9 mouse cellular contexts compared by ENCODE assay signal in the genomic region with DNA sequence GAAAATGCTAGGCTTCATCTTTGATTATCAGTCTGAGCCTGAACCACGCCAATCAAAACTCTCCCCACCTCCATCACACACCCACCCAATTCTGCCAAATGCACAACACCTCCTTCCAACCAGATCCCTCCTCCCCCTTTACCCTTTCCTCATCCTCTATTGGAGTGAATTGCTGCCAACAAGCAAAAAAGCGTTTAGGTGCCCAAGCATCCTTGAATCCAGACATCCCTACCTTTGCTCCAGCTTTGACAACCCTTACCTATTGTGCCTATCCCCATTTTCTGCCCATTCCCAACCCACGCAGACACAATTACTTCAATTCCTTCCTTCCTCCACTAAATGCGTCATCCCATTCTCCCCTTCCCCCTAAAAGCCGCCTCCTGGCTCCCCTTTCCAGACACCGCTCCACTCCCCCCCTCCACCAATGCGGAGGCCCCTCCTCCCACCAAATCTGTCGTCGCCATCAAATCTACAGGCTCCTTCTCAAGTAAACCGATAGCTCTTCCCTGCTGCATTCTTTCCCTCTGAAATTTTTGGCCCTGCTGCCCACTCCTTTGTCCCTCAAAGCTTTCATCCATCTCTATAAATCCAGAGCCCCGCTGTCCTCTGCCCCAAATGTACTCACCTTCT. TPM values are rescaled to one million over a fixed set of nuclear protein-coding genes. Genes with fewer than 3 reads are reported as not detected.
A peak's percentile ranks its signal among the peaks of the same experiment; 100 is the strongest.
DNase-seq lines count a peak whose midpoint lies in the region; ATAC-seq and TF ChIP-seq lines count a peak whose summit lies in the region.
"Had no signal": no experiment of that assay in that cellular context is flagged by ENCODE, and none has a peak within 500 bp of the region (broad histone marks: within the 10 kb centered on the region; RNA-seq: fewer than 3 reads in every experiment).

No protein-coding gene starts in this region.

- H3K27ac ChIP-seq in cerebellum, adult 2 months (ENCODE audit: insufficient read depth, low read length) = peak overlapping the region; percentile 53
- H3K27ac ChIP-seq in forebrain, embryonic 10.5 days = peak overlapping the region; percentile 96
- H3K27ac ChIP-seq in hindbrain, postnatal 0 days = peak overlapping the region; percentile 97
- H3K27ac ChIP-seq in liver, embryonic 13.5 days = peak overlapping the region; percentile 83
- peak overlapping the region; percentile 89 for H3K27ac ChIP-seq in neural tube, embryonic 15.5 days (replicated peaks)

- no peak for TF ChIP-seq CTCF in cerebellum, adult 2 months (IDR thresholded peaks at IDR 0.05; ENCODE audit: borderline replicate concordance, insufficient read depth, low read depth, low read length)
- no peak for TF ChIP-seq CTCF in G1E (IDR thresholded peaks at IDR 0.05; ENCODE audit: low read depth, low read length)
- no peak for TF ChIP-seq CTCF in hindbrain, postnatal 0 days (IDR thresholded peaks at IDR 0.05; ENCODE audit: low read depth)

- peak overlapping the region; percentile 74 for H3K4me2 ChIP-seq in hindbrain, postnatal 0 days (ENCODE audit: low read depth, low read length)
- peak overlapping the region; percentile 97 for H3K4me2 ChIP-seq in liver, embryonic 13.5 days
- H3K4me2 ChIP-seq in neural tube, embryonic 15.5 days = peak overlapping the region; percentile 69

- WGBS in cerebellum, adult 2 months = 2% methylated on average over 11 of the region's 11 CpGs
- WGBS in forebrain, embryonic 10.5 days = 6% methylated on average over 11 of the region's 11 CpGs
- 2% methylated on average over 11 of the region's 11 CpGs for WGBS in hindbrain, postnatal 0 days
- WGBS in liver, embryonic 13.5 days (ENCODE audit: insufficient replicate concordance) = 8% methylated on average over 11 of the region's 11 CpGs
- 2% methylated on average over 11 of the region's 11 CpGs for WGBS in neural tube, embryonic 15.5 days

- ATAC-seq in G1E (ENCODE audit: extremely low read depth, insufficient number of reproducible peaks, low FRiP score, poor library complexity, severe bottlenecking) = no peak
- peak; percentile 37 for ATAC-seq in hindbrain, postnatal 0 days
- ATAC-seq in liver, embryonic 13.5 days (ENCODE audit: low read depth) = no peak
- peak; percentile 22; the same call in 1 of the 2 replicates for ATAC-seq in neural tube, embryonic 15.5 days (ENCODE audit: low FRiP score)

- DNase-seq in cerebellum, adult 2 months = peak; percentile 43 to 55
- no peak for DNase-seq in cerebellum, adult 8-10 months
- DNase-seq in G1E (ENCODE audit: low spot score) = peak; percentile 55
- peak; percentile 45 for DNase-seq in forebrain, embryonic 10.5 days (ENCODE audit: extremely low spot score, low spot score)
- peak; percentile 74 for DNase-seq in hindbrain, postnatal 0 days (ENCODE audit: low spot score)
- DNase-seq in liver, embryonic 13.5 days = no peak
- DNase-seq in urinary bladder, postnatal 4 days (ENCODE audit: low spot score in 2 of 2) = no peak

- peaks cover 16% of the 10 kb centered on the region for H3K4me1 ChIP-seq in cerebellum, adult 2 months (ENCODE audit: control insufficient read depth, insufficient read depth, low read length)
- H3K4me1 ChIP-seq in G1E (ENCODE audit: insufficient read depth, low read depth, low read length) = peaks cover 49% of the 10 kb centered on the region
- peaks cover 47% of the 10 kb centered on the region for H3K4me1 ChIP-seq in forebrain, embryonic 10.5 days
- H3K4me1 ChIP-seq in hindbrain, postnatal 0 days (ENCODE audit: insufficient read depth, low read length) = peaks cover 23% of the 10 kb centered on the region
- peaks cover 55% of the 10 kb centered on the region for H3K4me1 ChIP-seq in liver, embryonic 13.5 days (replicated peaks)
- H3K4me1 ChIP-seq in neural tube, embryonic 15.5 days = peaks cover 44% of the 10 kb centered on the region

- H3K4me3 ChIP-seq in cerebellum, adult 2 months (replicated peaks; ENCODE audit: insufficient read depth, low read depth, low read length) = peak overlapping the region; percentile 91
- peak overlapping the region; percentile 92 for H3K4me3 ChIP-seq in G1E (ENCODE audit: low read depth, low read length)
- peak overlapping the region; percentile 96 for H3K4me3 ChIP-seq in forebrain, embryonic 10.5 days
- H3K4me3 ChIP-seq in hindbrain, postnatal 0 days (ENCODE audit: low read length) = peak overlapping the region; percentile 85
- H3K4me3 ChIP-seq in liver, embryonic 13.5 days (replicated peaks) = peak overlapping the region; percentile 94
- H3K4me3 ChIP-seq in neural tube, embryonic 15.5 days (replicated peaks) = peak overlapping the region; percentile 89

- peaks cover 43% of the 10 kb centered on the region for H3K36me3 ChIP-seq in G1E (replicated peaks)
- peaks cover 39% of the 10 kb centered on the region for H3K36me3 ChIP-seq in forebrain, embryonic 10.5 days (replicated peaks)
- H3K36me3 ChIP-seq in hindbrain, postnatal 0 days (ENCODE audit: insufficient read depth, low read length) = no peaks in the 10 kb centered on the region; the same call in 1 of the 2 replicates
- H3K36me3 ChIP-seq in liver, embryonic 13.5 days = peaks cover 18% of the 10 kb centered on the region
- H3K36me3 ChIP-seq in neural tube, embryonic 15.5 days = peaks cover 20% of the 10 kb centered on the region

- TF ChIP-seq POLR2A in cerebellum, adult 2 months (IDR thresholded peaks at IDR 0.05; ENCODE audit: borderline replicate concordance, insufficient read depth, low read length) = no peak

- H3K9me3 ChIP-seq in G1E (replicated peaks) = no peaks in the 10 kb centered on the region
- H3K9me3 ChIP-seq in forebrain, embryonic 10.5 days = no peaks in the 10 kb centered on the region
- H3K9me3 ChIP-seq in hindbrain, postnatal 0 days (ENCODE audit: low read length) = no peaks in the 10 kb centered on the region
- no peaks in the 10 kb centered on the region for H3K9me3 ChIP-seq in liver, embryonic 13.5 days (replicated peaks)
- H3K9me3 ChIP-seq in neural tube, embryonic 15.5 days (replicated peaks) = no peaks in the 10 kb centered on the region

- H3K9ac ChIP-seq in hindbrain, postnatal 0 days (replicated peaks; ENCODE audit: low read length) = peak overlapping the region; percentile 95
- H3K9ac ChIP-seq in liver, embryonic 13.5 days = peak overlapping the region; percentile 95
- peak overlapping the region; percentile 90 for H3K9ac ChIP-seq in neural tube, embryonic 15.5 days (replicated peaks)

- H3K27me3 ChIP-seq in cerebellum, adult 2 months (ENCODE audit: control insufficient read depth, insufficient read depth, low read length) = no peaks in the 10 kb centered on the region
- peaks cover 2% of the 10 kb centered on the region; the same call in 1 of the 2 replicates for H3K27me3 ChIP-seq in G1E (ENCODE audit: insufficient read depth, low read length)
- H3K27me3 ChIP-seq in forebrain, embryonic 10.5 days (ENCODE audit: poor library complexity, severe bottlenecking) = no peaks in the 10 kb centered on the region
- H3K27me3 ChIP-seq in hindbrain, postnatal 0 days (ENCODE audit: insufficient read depth, low read length) = no peaks in the 10 kb centered on the region
- H3K27me3 ChIP-seq in liver, embryonic 13.5 days = no peaks in the 10 kb centered on the region
- H3K27me3 ChIP-seq in neural tube, embryonic 15.5 days (replicated peaks) = no peaks in the 10 kb centered on the region
- H3K27me3 ChIP-seq: Patski had no signal

RNA-seq across cellular contexts. Expression of gene Mtch1, which starts 1.1 kb away (rescaled TPM):
- 447 and 479 TPM in 2 replicates for polyA plus RNA-seq in cerebellum, adult 2 months (2012; rRNA removed)
- total RNA-seq in G1E (2014; fragmentation: Nextera tagmentation) = 82.9 and 101 TPM in 2 replicates
- total RNA-seq in G1E (2017) = 78.7 and 86.7 TPM in 2 replicates
- 175 and 181 TPM in 2 replicates for polyA plus RNA-seq in G1E (2012)
- 255 and 270 TPM in 2 replicates for polyA plus RNA-seq in forebrain, embryonic 10.5 days (2016; fragmentation: Nextera tagmentation; extraction: Ambion mirVana)
- 622 and 633 TPM in 2 replicates for total RNA-seq in hindbrain, postnatal 0 days (2014; rRNA removed)
- polyA plus RNA-seq in hindbrain, postnatal 0 days (2015; fragmentation: Nextera tagmentation; extraction: Ambion mirVana) = 464 and 500 TPM in 2 replicates
- 55.2 and 64.0 TPM in 2 replicates for polyA plus RNA-seq in liver, embryonic 13.5 days (2015; fragmentation: Nextera tagmentation; extraction: Ambion mirVana)
- polyA plus RNA-seq in neural tube, embryonic 15.5 days (2015; fragmentation: Nextera tagmentation; extraction: Ambion mirVana) = 453 and 482 TPM in 2 replicates

RNA-seq across cellular contexts. Expression of gene Fgd2, which starts 14.1 kb away (rescaled TPM):
- polyA plus RNA-seq in cerebellum, adult 2 months (2012; rRNA removed) = 5.5 and 5.9 TPM in 2 replicates
- total RNA-seq in G1E (2014; fragmentation: Nextera tagmentation) (not detected in 2 replicates), G1E (2017) (0.41 and 0.60 TPM in 2 replicates)
- polyA plus RNA-seq in G1E (2012) = 0.08 and 0.22 TPM in 2 replicates
- 5.4 and 6.3 TPM in 2 replicates for polyA plus RNA-seq in forebrain, embryonic 10.5 days (2016; fragmentation: Nextera tagmentation; extraction: Ambion mirVana)
- 14.7 and 19.1 TPM in 2 replicates for total RNA-seq in hindbrain, postnatal 0 days (2014; rRNA removed)
- polyA plus RNA-seq in hindbrain, postnatal 0 days (2015; fragmentation: Nextera tagmentation; extraction: Ambion mirVana) = 10.3 and 10.9 TPM in 2 replicates
- polyA plus RNA-seq in liver, embryonic 13.5 days (2015; fragmentation: Nextera tagmentation; extraction: Ambion mirVana) = 4.5 and 5.0 TPM in 2 replicates
- 3.7 and 9.8 TPM in 2 replicates for polyA plus RNA-seq in neural tube, embryonic 15.5 days (2015; fragmentation: Nextera tagmentation; extraction: Ambion mirVana)

RNA-seq across cellular contexts. Expression of gene Pi16, which starts 29.1 kb away (rescaled TPM):
- polyA plus RNA-seq in cerebellum, adult 2 months (2012; rRNA removed) = 0.75 and 1.0 TPM in 2 replicates
- total RNA-seq in G1E (2014; fragmentation: Nextera tagmentation) (1.7 and 2.5 TPM in 2 replicates), G1E (2017) (5.5 and 5.8 TPM in 2 replicates)
- 7.5 and 7.6 TPM in 2 replicates for polyA plus RNA-seq in G1E (2012)
- 0.71 and 0.73 TPM in 2 replicates for polyA plus RNA-seq in forebrain, embryonic 10.5 days (2016; fragmentation: Nextera tagmentation; extraction: Ambion mirVana)
- 2.3 and 2.8 TPM in 2 replicates for total RNA-seq in hindbrain, postnatal 0 days (2014; rRNA removed)
- 1.7 and 2.3 TPM in 2 replicates for polyA plus RNA-seq in hindbrain, postnatal 0 days (2015; fragmentation: Nextera tagmentation; extraction: Ambion mirVana)
- 0.30 and 0.32 TPM in 2 replicates for polyA plus RNA-seq in liver, embryonic 13.5 days (2015; fragmentation: Nextera tagmentation; extraction: Ambion mirVana)
- 2.8 TPM in 2 replicates for polyA plus RNA-seq in neural tube, embryonic 15.5 days (2015; fragmentation: Nextera tagmentation; extraction: Ambion mirVana)
- polyA plus RNA-seq: Patski had no signal

Comparison
In these comparisons a context has a peak if more than half of its experiments do, and no peak if none do; other contexts are left out.
1. DNase-seq: peak in cerebellum, adult 2 months (2 of 2), G1E (single experiment), forebrain, embryonic 10.5 days (single experiment) and hindbrain, postnatal 0 days (single experiment); none in cerebellum, adult 8-10 months (single experiment), liver, embryonic 13.5 days (single experiment) and urinary bladder, postnatal 4 days (0 of 2).
2. ATAC-seq: peak in hindbrain, postnatal 0 days (single experiment) and neural tube, embryonic 15.5 days (single experiment); none in G1E (single experiment) and liver, embryonic 13.5 days (single experiment).
3. Peak in every context shown above with its lines, with median percentiles within 50 percentile points of each other: H3K27ac ChIP-seq, H3K4me3 ChIP-seq, H3K4me2 ChIP-seq and H3K9ac ChIP-seq.